ENCODE assay signal across 9 mouse cellular contexts in genomic region chr6:29435940-29436451, GRCm38 (mm10). TPM values are rescaled to one million over a fixed set of nuclear protein-coding genes. Genes with fewer than 3 reads are reported as not detected.
DNase-seq lines count a peak whose midpoint lies in the region; ATAC-seq and TF ChIP-seq lines count a peak whose summit lies in the region.
"Had no signal": no experiment of that assay in that cellular context is flagged by ENCODE, and none has a peak within 500 bp of the region (broad histone marks: within the 10 kb centered on the region; RNA-seq: fewer than 3 reads in every experiment).

No protein-coding gene starts in this region.

- H3K4me2 ChIP-seq in forebrain, embryonic 15.5 days (replicated peaks), result 0 out of 2 replicates have a peak overlapping the region, but pooled peaks have one; percentile 14
- H3K4me2 ChIP-seq in midbrain, postnatal 0 days (ENCODE audit: low read depth, low read length, poor library complexity, severe bottlenecking), result peak overlapping the region; percentile 12; the same call in 1 of the 2 replicates

- TF ChIP-seq POLR2A in lung, adult 2 months (IDR thresholded peaks at IDR 0.05; ENCODE audit: borderline replicate concordance, extremely low read depth, low read depth, low read length), result no peak

- H3K9me3 ChIP-seq in forebrain, embryonic 15.5 days, result no peaks in the 10 kb centered on the region
- H3K9me3 ChIP-seq in midbrain, postnatal 0 days (ENCODE audit: low read length), result no peaks in the 10 kb centered on the region

- H3K27me3 ChIP-seq in forebrain, embryonic 15.5 days, result peaks cover 25% of the 10 kb centered on the region
- peaks cover 33% of the 10 kb centered on the region for H3K27me3 ChIP-seq in midbrain, postnatal 0 days (ENCODE audit: insufficient read depth, low read length)

- H3K9ac ChIP-seq in forebrain, embryonic 15.5 days (replicated peaks), result no peak overlapping the region
- H3K9ac ChIP-seq in midbrain, postnatal 0 days (replicated peaks; ENCODE audit: low read length, poor library complexity, severe bottlenecking), result no peak overlapping the region

- 50% methylated on average over 6 of the region's 6 CpGs for WGBS in lung, adult 2 months
- 13% methylated on average over 6 of the region's 6 CpGs for WGBS in forebrain, embryonic 15.5 days
- WGBS in midbrain, postnatal 0 days, result 7% methylated on average over 6 of the region's 6 CpGs

- no peaks in the 10 kb centered on the region for H3K36me3 ChIP-seq in forebrain, embryonic 15.5 days
- no peaks in the 10 kb centered on the region for H3K36me3 ChIP-seq in midbrain, postnatal 0 days (ENCODE audit: insufficient read depth, low read length)

- H3K4me3 ChIP-seq in lung, adult 2 months (replicated peaks; ENCODE audit: extremely low read depth, low read depth, low read length), result no peak overlapping the region
- no peak overlapping the region for H3K4me3 ChIP-seq in forebrain, embryonic 15.5 days
- no peak overlapping the region for H3K4me3 ChIP-seq in midbrain, postnatal 0 days (ENCODE audit: low read depth, low read length)

- peaks cover 10% of the 10 kb centered on the region; the same call in 1 of the 2 replicates for H3K4me1 ChIP-seq in lung, adult 2 months (ENCODE audit: control insufficient read depth, insufficient read depth, low read length)
- H3K4me1 ChIP-seq in forebrain, embryonic 15.5 days, result peaks cover 53% of the 10 kb centered on the region
- 0 out of 2 replicates have a peak, but pooled peaks cover 2% of the 10 kb centered on the region for H3K4me1 ChIP-seq in midbrain, postnatal 0 days (ENCODE audit: insufficient read depth, low read length)

- peak; percentile 46 for DNase-seq in lung, postnatal 10 days
- DNase-seq in lung, adult 2 months, result no peak
- peak; percentile 61 for DNase-seq in heart, postnatal 4 days
- peak; percentile 64 for DNase-seq in midbrain, postnatal 0 days (ENCODE audit: low spot score)
- DNase-seq in right cerebral cortex, postnatal 25 days, result no peak
- no peak for DNase-seq in spleen, postnatal 10 days (ENCODE audit: low spot score in 2 of 2)
- no peak for DNase-seq in right cerebral cortex, postnatal 36 days (ENCODE audit: low spot score in 2 of 2)

- no peak for TF ChIP-seq CTCF in lung, adult 2 months (IDR thresholded peaks at IDR 0.05; ENCODE audit: insufficient read depth, low read length)
- no peak for TF ChIP-seq CTCF in midbrain, postnatal 0 days (IDR thresholded peaks at IDR 0.05)

- H3K27ac ChIP-seq in forebrain, embryonic 15.5 days (replicated peaks), result peak overlapping the region; percentile 40
- H3K27ac ChIP-seq in midbrain, postnatal 0 days (ENCODE audit: low read depth, low read length), result no peak overlapping the region

- 0 out of 2 replicates have a peak, but pooled peaks have one; percentile 38 for ATAC-seq in forebrain, embryonic 15.5 days (replicated peaks)
- peak; percentile 31 for ATAC-seq in midbrain, postnatal 0 days (ENCODE audit: low FRiP score)

RNA-seq across cellular contexts. Expression of gene Flnc, which starts 2.9 kb away (rescaled TPM):
- 4.9 and 11.2 TPM in 2 replicates for polyA plus RNA-seq in lung, adult 2 months (2012; rRNA removed)
- polyA plus RNA-seq in forebrain, embryonic 15.5 days (2015; fragmentation: Nextera tagmentation; extraction: Ambion mirVana), result 1.9 and 2.0 TPM in 2 replicates
- total RNA-seq in heart, postnatal 4 days (2021), result 100 to 1,000 TPM; 303 to 309 TPM
- total RNA-seq in midbrain, postnatal 0 days (2014; rRNA removed), result 11.1 and 12.0 TPM in 2 replicates
- polyA plus RNA-seq in midbrain, postnatal 0 days (2015; fragmentation: Nextera tagmentation; extraction: Ambion mirVana), result 1.2 and 1.4 TPM in 2 replicates
- total RNA-seq: neutrophil, adult 5-6 weeks had no signal

RNA-seq across cellular contexts. Expression of gene Atp6v1f, which starts 31.5 kb away (rescaled TPM):
- polyA plus RNA-seq in lung, adult 2 months (2012; rRNA removed), result 256 and 275 TPM in 2 replicates
- 327 TPM in 2 replicates for polyA plus RNA-seq in forebrain, embryonic 15.5 days (2015; fragmentation: Nextera tagmentation; extraction: Ambion mirVana)
- 100 to 1,000 TPM; 110 to 117 TPM for total RNA-seq in heart, postnatal 4 days (2021)
- total RNA-seq in midbrain, postnatal 0 days (2014; rRNA removed), result 262 and 302 TPM in 2 replicates
- 361 and 388 TPM in 2 replicates for polyA plus RNA-seq in midbrain, postnatal 0 days (2015; fragmentation: Nextera tagmentation; extraction: Ambion mirVana)

RNA-seq across cellular contexts. Expression of gene Atp6v1fnb, which starts 35.2 kb away (rescaled TPM):
- polyA plus RNA-seq in lung, adult 2 months (2012; rRNA removed), result 0.20 TPM in 1 of 2 replicates, not detected in the other
- polyA plus RNA-seq in forebrain, embryonic 15.5 days (2015; fragmentation: Nextera tagmentation; extraction: Ambion mirVana), result 0.29 TPM in 1 of 2 replicates, not detected in the other
- total RNA-seq in heart, postnatal 4 days (2021), result not detected
- 2.6 TPM in 1 of 2 replicates, not detected in the other for total RNA-seq in midbrain, postnatal 0 days (2014; rRNA removed)
- polyA plus RNA-seq in midbrain, postnatal 0 days (2015; fragmentation: Nextera tagmentation; extraction: Ambion mirVana), result 0.32 and 0.72 TPM in 2 replicates

RNA-seq across cellular contexts. Expression of gene Ccdc136, which starts 39.9 kb away (rescaled TPM):
- polyA plus RNA-seq in lung, adult 2 months (2012; rRNA removed), result 2.5 and 3.2 TPM in 2 replicates
- polyA plus RNA-seq in forebrain, embryonic 15.5 days (2015; fragmentation: Nextera tagmentation; extraction: Ambion mirVana), result 42.2 and 42.8 TPM in 2 replicates
- total RNA-seq in heart, postnatal 4 days (2021), result 10 to 100 TPM; 10.6 to 15.8 TPM
- total RNA-seq in midbrain, postnatal 0 days (2014; rRNA removed), result 54.4 and 77.6 TPM in 2 replicates
- 50.8 and 51.9 TPM in 2 replicates for polyA plus RNA-seq in midbrain, postnatal 0 days (2015; fragmentation: Nextera tagmentation; extraction: Ambion mirVana)
- total RNA-seq: neutrophil, adult 5-6 weeks had no signal

RNA-seq across cellular contexts. Expression of gene Opn1sw, which starts 47.7 kb away (rescaled TPM):
- polyA plus RNA-seq in lung, adult 2 months (2012; rRNA removed), result 0.11 and 0.21 TPM in 2 replicates
- polyA plus RNA-seq in forebrain, embryonic 15.5 days (2015; fragmentation: Nextera tagmentation; extraction: Ambion mirVana), result 0.37 and 0.50 TPM in 2 replicates
- not detected for total RNA-seq in heart, postnatal 4 days (2021)
- total RNA-seq in midbrain, postnatal 0 days (2014; rRNA removed), result 0.11 and 0.14 TPM in 2 replicates
- 0.15 and 0.56 TPM in 2 replicates for polyA plus RNA-seq in midbrain, postnatal 0 days (2015; fragmentation: Nextera tagmentation; extraction: Ambion mirVana)
- total RNA-seq: neutrophil, adult 5-6 weeks had no signal

Comparison
In these comparisons a context has a peak if more than half of its experiments do, and no peak if none do; other contexts are left out.
1. DNase-seq: peak in lung, postnatal 10 days (single experiment), heart, postnatal 4 days (single experiment) and midbrain, postnatal 0 days (single experiment); none in lung, adult 2 months (single experiment), right cerebral cortex, postnatal 25 days (single experiment), spleen, postnatal 10 days (0 of 2) and right cerebral cortex, postnatal 36 days (0 of 2).